Mouse (Mus musculus) spleen, postnatal 14 days (tissue): ENCODE results near the gene Pdzph1.

Experiments used
- DNase-seq, 2 experiments: peaks; one replicate each; pipeline ENCODE4 v3.0.0; 2021 to 2022; ENCODE audit warnings: low spot score in 2 of 2

The Pdzph1 gene

GRCm38 (mm10) chr17:58991275-58991674 is at the start of gene Pdzph1:
TSS of gene Pdzph1 (minus strand) at chr17:58991375.
- no peak for DNase-seq

- DNase-seq, result no peak
Observed at GRCm38 (mm10) chr17:59039754-59040153, 48.6 kb upstream of the Pdzph1 start.

- DNase-seq, result no peak
Observed at GRCm38 (mm10) chr17:59033445-59033844, 42.3 kb upstream of the Pdzph1 start.

- DNase-seq, result no peak
Observed at GRCm38 (mm10) chr17:59026336-59026735, 35.2 kb upstream of the Pdzph1 start.

GRCm38 (mm10) chr17:59024502-59024901 is 33.3 kb upstream of the Pdzph1 start:
- DNase-seq, result no peak

GRCm38 (mm10) chr17:59023971-59024370 is 32.8 kb upstream of the Pdzph1 start:
- DNase-seq, result no peak

GRCm38 (mm10) chr17:59018666-59019065 is 27.5 kb upstream of the Pdzph1 start:
- DNase-seq, result no peak

GRCm38 (mm10) chr17:59013091-59013459 is 21.9 kb upstream of the Pdzph1 start, which contains the start of gene Nudt12:
TSS of gene Nudt12 (minus strand) at chr17:59013372.
- peak in 1 of 2 experiments; percentile 55 for DNase-seq

GRCm38 (mm10) chr17:59012421-59013090 is 21.4 kb upstream of the Pdzph1 start:
- no peak for DNase-seq

- no peak for DNase-seq
Observed at GRCm38 (mm10) chr17:59011546-59012307, 20.6 kb upstream of the Pdzph1 start.

GRCm38 (mm10) chr17:58973237-58973636 is 17.9 kb downstream of the Pdzph1 start:
- no peak for DNase-seq

GRCm38 (mm10) chr17:58959905-58960304 is 31.3 kb downstream of the Pdzph1 start:
- peak in 1 of 2 experiments; percentile 5 for DNase-seq

GRCm38 (mm10) chr17:58957055-58957454 is 34.1 kb downstream of the Pdzph1 start:
- DNase-seq, result no peak

- no peak for DNase-seq
Observed at GRCm38 (mm10) chr17:58943015-58943822, 48.0 kb downstream of the Pdzph1 start.

- no peak for DNase-seq
Observed at GRCm38 (mm10) chr17:58938598-58938997, 52.6 kb downstream of the Pdzph1 start.

- no peak for DNase-seq
Observed at GRCm38 (mm10) chr17:58937533-58937932, 53.6 kb downstream of the Pdzph1 start.

GRCm38 (mm10) chr17:58932983-58933280 is 58.2 kb downstream of the Pdzph1 start:
- no peak for DNase-seq

GRCm38 (mm10) chr17:58932279-58932982 is 58.7 kb downstream of the Pdzph1 start:
- no peak for DNase-seq

GRCm38 (mm10) chr17:58924754-58925546 is 66.2 kb downstream of the Pdzph1 start:
- no peak for DNase-seq

GRCm38 (mm10) chr17:58923901-58924476 is 67.2 kb downstream of the Pdzph1 start:
- no peak for DNase-seq
